Mouse (Mus musculus) olfactory bulb, adult 2 months (tissue): ENCODE measurements around the gene Kif22.

Source experiments
- CTCF ChIP-seq: fragments of 200-500 bp; IDR thresholded peaks from 2 replicates; pipeline ENCODE4 v1.5.1; 2012; ENCODE audit warnings: low read depth, mild to moderate bottlenecking, low read length, moderate library complexity; ENCODE audit not compliant: insufficient read depth
- POLR2A ChIP-seq: fragments of 200-500 bp; IDR thresholded peaks from 2 replicates; pipeline ENCODE4 v1.6.1; 2012; ENCODE audit warnings: mild to moderate bottlenecking, low read depth, low read length, moderate library complexity; ENCODE audit not compliant: insufficient read depth

DNA sequence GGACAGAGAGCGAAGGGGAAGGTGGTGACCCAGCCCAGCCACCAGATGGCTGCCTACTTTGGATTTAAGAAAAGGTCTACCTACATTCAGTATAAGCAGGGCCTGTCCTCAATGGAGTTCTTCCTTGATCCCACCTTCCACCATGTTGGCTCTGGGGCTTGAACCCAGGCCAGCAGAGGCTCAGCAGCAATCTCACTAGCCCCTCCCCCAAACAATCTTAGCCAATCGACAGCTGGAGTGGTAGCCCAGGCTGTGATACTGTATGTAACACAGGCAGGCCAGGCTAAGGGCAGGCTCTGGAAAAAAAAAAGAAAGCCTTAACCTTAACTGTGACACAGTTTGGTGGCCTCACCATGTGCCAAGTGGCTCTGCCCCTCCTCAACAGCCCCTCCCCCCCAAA lies 30.6 kb downstream of the Kif22 start:
- no peak for TF ChIP-seq POLR2A
- no peak for TF ChIP-seq CTCF
